Mouse (Mus musculus) liver, embryonic 16.5 days (tissue): ENCODE measurements around the gene Gnai1. TPM values are rescaled to one million over a fixed set of nuclear protein-coding genes. Genes with fewer than 3 reads are reported as not detected.
"Not testable (repeated sequence)": the region's sequence is repeated elsewhere in the genome, so short reads cannot be mapped to it uniquely, and the experiment has no call there.

Experiments
- ATAC-seq: fragments of 200-750 bp; cut with Nextera tagmentation; 2 replicates; pipeline ENCODE4 v1.8.0; 2017; ENCODE audit warnings: low read depth, mild to moderate bottlenecking, moderate number of reproducible peaks, moderate library complexity
- H3K27ac ChIP-seq: fragments of 300-500 bp; sonication (generic); 2 replicates; pipeline ENCODE4 v1.5.1; 2014; ENCODE audit warnings: mild to moderate bottlenecking, low read length
- H3K27me3 ChIP-seq: fragments of 300-500 bp; sonication (generic); 2 replicates; pipeline ENCODE4 v1.6.1; 2014; ENCODE audit warnings: low read depth, low read length, mixed read lengths; ENCODE audit not compliant: control insufficient read depth, insufficient read depth
- H3K36me3 ChIP-seq: fragments of 300-500 bp; sonication (generic); 2 replicates; pipeline ENCODE4 v1.6.1; 2014; ENCODE audit warnings: mild to moderate bottlenecking; ENCODE audit not compliant: control insufficient read depth, insufficient read depth
- H3K4me1 ChIP-seq: fragments of 300-500 bp; sonication (generic); 2 replicates; pipeline ENCODE4 v1.6.1; 2014; ENCODE audit warnings: low read depth, low read length, mixed read lengths; ENCODE audit not compliant: control insufficient read depth
- H3K4me2 ChIP-seq: fragments of 300-500 bp; sonication (generic); 2 replicates; pipeline ENCODE4 v1.6.1; 2014; ENCODE audit warnings: low read depth, low read length, mixed read lengths
- H3K4me3 ChIP-seq: fragments of 300-500 bp; sonication (generic); 2 replicates; pipeline ENCODE4 v1.5.1; 2014; ENCODE audit warnings: low read depth, mild to moderate bottlenecking, low read length
- H3K9ac ChIP-seq: fragments of 300-500 bp; sonication (generic); 2 replicates; pipeline ENCODE4 v1.6.1; 2014; ENCODE audit warnings: low read depth, low read length
- H3K9me3 ChIP-seq: fragments of 300-500 bp; sonication (generic); replicated peaks from 2 replicates; pipeline ENCODE4 v1.6.1; 2016; ENCODE audit warnings: low read length; ENCODE audit not compliant: control insufficient read depth
- WGBS: fragments of 180-500 bp; shearing (Covaris S2); extraction: QIAGEN DNeasy Blood & Tissue Kit; methylation state at CpG from one replicate; pipeline ENCODE4 v1.1.7; 2014; ENCODE audit not compliant: insufficient replicate concordance; 5-methylcytosine and 5-hydroxymethylcytosine counted together
- polyA plus RNA-seq: library from polyadenylated mRNA; unstranded; fragments of >200 nt; fragmentation: Nextera tagmentation; extraction: Ambion mirVana; gene quantifications from 2 replicates; pipeline ENCODE4 v1.2.1, GENCODE M21; 2015

Gnai1 gene
- polyA plus RNA-seq, 1 experiment from 2014 or later, result 1.8 TPM

- 53% methylated on average over 4 of the region's 4 CpGs for WGBS
- no peaks in the 10 kb centered on the region for H3K27me3 ChIP-seq
- no peak overlapping the region for H3K4me3 ChIP-seq
- H3K27ac ChIP-seq, result no peak overlapping the region
- H3K36me3 ChIP-seq, result no peaks in the 10 kb centered on the region
- no peak overlapping the region for H3K4me2 ChIP-seq
- no peak for ATAC-seq
- H3K4me1 ChIP-seq, result no peaks in the 10 kb centered on the region
- H3K9ac ChIP-seq, result no peak overlapping the region
- H3K9me3 ChIP-seq, result no peaks in the 10 kb centered on the region
Measured at GRCm38 (mm10) chr5:18343455-18344142, 16.6 kb downstream of the Gnai1 start.

GRCm38 (mm10) chr5:18342765-18343454, 17.2 kb downstream of the Gnai1 start:
- ATAC-seq, result no peak
- H3K4me2 ChIP-seq, result no peak overlapping the region
- 58% methylated on average over 4 of the region's 4 CpGs for WGBS

GRCm38 (mm10) chr5:18341876-18342275, 18.3 kb downstream of the Gnai1 start:
- not testable (repeated sequence) for H3K27ac ChIP-seq, H3K36me3 ChIP-seq, H3K4me1 ChIP-seq, H3K4me2 ChIP-seq, H3K4me3 ChIP-seq, H3K9ac ChIP-seq, ATAC-seq, H3K9me3 ChIP-seq, H3K27me3 ChIP-seq
- WGBS, result 33% methylated on average over 1 of the region's 1 CpGs

More at GRCm38 (mm10) chr5:18342765-18343454, 17.2 kb downstream of the Gnai1 start:
- no peak overlapping the region for H3K27ac ChIP-seq
- no peaks in the 10 kb centered on the region for H3K36me3 ChIP-seq
- no peak overlapping the region for H3K4me3 ChIP-seq
- H3K27me3 ChIP-seq, result no peaks in the 10 kb centered on the region
- H3K4me1 ChIP-seq, result no peaks in the 10 kb centered on the region
- no peaks in the 10 kb centered on the region for H3K9me3 ChIP-seq
- no peak overlapping the region for H3K9ac ChIP-seq

- Histone ChIP-seq H3K27ac (no peak overlapping the region), H3K36me3 (no peaks in the 10 kb centered on the region), H3K4me3 (no peak overlapping the region), H3K27me3 (no peaks in the 10 kb centered on the region), H3K9ac (no peak overlapping the region), H3K4me1 (no peaks in the 10 kb centered on the region), H3K4me2 (no peak overlapping the region), H3K9me3 (no peaks in the 10 kb centered on the region)
- ATAC-seq, result no peak
- WGBS, result 75% methylated on average over 5 of the region's 5 CpGs
Measured at GRCm38 (mm10) chr5:18332256-18332655, 27.9 kb downstream of the Gnai1 start.

GRCm38 (mm10) chr5:18330726-18331125, 29.4 kb downstream of the Gnai1 start:
- Histone ChIP-seq H3K9ac (no peak overlapping the region), H3K4me1 (no peaks in the 10 kb centered on the region), H3K9me3 (no peaks in the 10 kb centered on the region), H3K4me3 (no peak overlapping the region), H3K4me2 (no peak overlapping the region), H3K27me3 (no peaks in the 10 kb centered on the region), H3K36me3 (no peaks in the 10 kb centered on the region), H3K27ac (no peak overlapping the region)
- no peak for ATAC-seq
- 59% methylated on average over 8 of the region's 8 CpGs for WGBS

- Histone ChIP-seq H3K36me3 (no peaks in the 10 kb centered on the region), H3K9me3 (no peaks in the 10 kb centered on the region), H3K4me1 (no peaks in the 10 kb centered on the region), H3K4me3 (no peak overlapping the region), H3K27me3 (no peaks in the 10 kb centered on the region), H3K9ac (no peak overlapping the region), H3K27ac (no peak overlapping the region), H3K4me2 (no peak overlapping the region)
- WGBS, result 67% methylated on average over 6 of the region's 6 CpGs
- no peak for ATAC-seq
Measured at GRCm38 (mm10) chr5:18326159-18326558, 34.0 kb downstream of the Gnai1 start.

- no peak overlapping the region for H3K4me3 ChIP-seq
- no peaks in the 10 kb centered on the region for H3K27me3 ChIP-seq
- H3K9me3 ChIP-seq, result no peaks in the 10 kb centered on the region
- no peak overlapping the region for H3K27ac ChIP-seq
- no peaks in the 10 kb centered on the region for H3K4me1 ChIP-seq
- 67% methylated on average over 9 of the region's 9 CpGs for WGBS
- no peak for ATAC-seq
- H3K4me2 ChIP-seq, result no peak overlapping the region
- H3K36me3 ChIP-seq, result no peaks in the 10 kb centered on the region
- no peak overlapping the region for H3K9ac ChIP-seq
Measured at GRCm38 (mm10) chr5:18323534-18323933, 36.6 kb downstream of the Gnai1 start.

- no peak overlapping the region for H3K9ac ChIP-seq
- H3K4me2 ChIP-seq, result no peak overlapping the region
- H3K27me3 ChIP-seq, result no peaks in the 10 kb centered on the region
- no peaks in the 10 kb centered on the region for H3K9me3 ChIP-seq
- H3K36me3 ChIP-seq, result no peaks in the 10 kb centered on the region
- H3K27ac ChIP-seq, result no peak overlapping the region
- WGBS, result 54% methylated on average over 3 of the region's 3 CpGs
- H3K4me3 ChIP-seq, result no peak overlapping the region
- no peak for ATAC-seq
- H3K4me1 ChIP-seq, result no peaks in the 10 kb centered on the region
Measured at GRCm38 (mm10) chr5:18321661-18322060, 38.5 kb downstream of the Gnai1 start.

GRCm38 (mm10) chr5:18318846-18319245, 41.3 kb downstream of the Gnai1 start:
- Histone ChIP-seq H3K4me3 (no peak overlapping the region), H3K36me3 (no peaks in the 10 kb centered on the region), H3K4me1 (no peaks in the 10 kb centered on the region), H3K27ac (no peak overlapping the region), H3K9me3 (no peaks in the 10 kb centered on the region), H3K27me3 (no peaks in the 10 kb centered on the region), H3K4me2 (no peak overlapping the region), H3K9ac (no peak overlapping the region)
- no peak for ATAC-seq
- WGBS, result 36% methylated on average over 4 of the region's 4 CpGs
